Mouse (Mus musculus) cortical plate, adult 2 months (tissue): Measurements from ENCODE around the gene Kansl1l.

Source experiments
- CTCF ChIP-seq: fragments of 200-500 bp; IDR thresholded peaks from 2 replicates; pipeline ENCODE4 v1.5.1; 2011; ENCODE audit warnings: mild to moderate bottlenecking, control low read depth, low read length; ENCODE audit not compliant: insufficient read depth; ENCODE audit errors: extremely low read depth
- POLR2A ChIP-seq: fragments of 200-500 bp; IDR thresholded peaks from 2 replicates; pipeline ENCODE4 v1.6.1; 2011; ENCODE audit warnings: mild to moderate bottlenecking, low read length, control low read depth; ENCODE audit not compliant: insufficient read depth; ENCODE audit errors: extremely low read depth

DNA sequence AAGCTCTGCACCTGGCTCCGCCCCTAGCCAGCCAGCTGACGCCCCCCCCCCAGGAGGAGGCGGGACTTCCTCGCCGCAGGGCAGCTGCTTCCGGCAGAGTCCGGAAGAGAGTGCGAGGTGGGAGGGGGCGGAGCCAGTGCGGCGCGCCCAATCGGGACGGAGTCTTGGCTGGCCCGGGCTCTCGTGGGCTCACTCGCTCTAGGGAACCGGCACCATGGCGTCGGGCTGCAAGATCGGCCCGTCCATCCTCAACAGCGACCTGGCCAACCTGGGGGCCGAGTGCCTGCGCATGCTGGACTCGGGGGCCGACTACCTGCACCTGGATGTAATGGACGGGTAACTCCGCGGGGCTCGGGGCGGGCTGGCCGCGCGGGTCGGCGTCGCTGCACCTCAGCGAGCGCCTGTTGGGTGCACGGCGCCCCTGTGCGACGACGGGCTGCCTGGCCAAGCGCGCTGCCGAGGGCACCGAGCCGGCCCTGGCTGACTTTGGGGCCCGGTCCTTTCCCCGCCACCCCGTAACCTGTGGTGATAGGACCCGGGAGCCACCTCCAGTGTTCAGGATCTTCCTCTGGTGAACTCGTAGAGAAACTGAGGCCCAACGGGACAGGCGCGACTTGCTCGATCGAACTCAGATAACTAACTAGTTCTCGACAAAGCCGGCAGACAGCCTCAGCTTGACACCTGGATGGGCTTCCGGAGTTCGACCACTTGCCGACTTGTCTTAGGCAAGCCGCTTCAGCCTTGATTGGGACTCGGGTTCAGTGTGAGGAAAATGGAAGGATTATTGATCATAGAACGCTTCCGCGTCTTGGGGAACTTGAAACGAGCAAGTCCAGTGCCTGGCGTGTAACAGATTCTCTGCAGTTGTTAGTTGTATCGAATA is 116.4 kb downstream of the Kansl1l start, which contains the start of gene Rpe:
- TF ChIP-seq CTCF (no peak), POLR2A (peak; percentile 77; the same call in 1 of the 2 replicates)
